Mouse (Mus musculus) neural tube, embryonic 15.5 days (tissue): ENCODE data around the gene Tsga10ip. TPM values are rescaled to one million over a fixed set of nuclear protein-coding genes. Genes with fewer than 3 reads are reported as not detected.

Source experiments
- polyA plus RNA-seq: library from polyadenylated mRNA; unstranded; fragments of >200 nt; fragmentation: Nextera tagmentation; extraction: Ambion mirVana; gene quantifications from 2 replicates; pipeline ENCODE4 v1.2.1, GENCODE M21; 2015

Tsga10ip gene
- polyA plus RNA-seq, 1 experiment from 2014 or later = not detected

Other genes with a start within 250 kb of the Tsga10ip start
- gene Pacs1, start 129.4 kb downstream of the Tsga10ip start, polyA plus RNA-seq = 47.6 and 51.0 TPM in 2 replicates
- 300 and 331 TPM in 2 replicates for gene Sf3b2, start 107.1 kb downstream of the Tsga10ip start, polyA plus RNA-seq
- gene Gal3st3, start 104.2 kb downstream of the Tsga10ip start, polyA plus RNA-seq = 37.8 and 42.0 TPM in 2 replicates
- not detected in 2 replicates for gene Catsper1, start 66.8 kb downstream of the Tsga10ip start, polyA plus RNA-seq
- 8.0 and 10.0 TPM in 2 replicates for gene Cst6, start 53.0 kb downstream of the Tsga10ip start, polyA plus RNA-seq
- gene Eif1ad, start 35.8 kb downstream of the Tsga10ip start, polyA plus RNA-seq = 42.6 and 42.8 TPM in 2 replicates
- 312 and 353 TPM in 2 replicates for gene Banf1, start 35.4 kb downstream of the Tsga10ip start, polyA plus RNA-seq
- 66.5 and 72.8 TPM in 2 replicates for gene Sart1, start 13.8 kb downstream of the Tsga10ip start, polyA plus RNA-seq
- 300 and 329 TPM in 2 replicates for gene Drap1, start 22.5 kb upstream of the Tsga10ip start, polyA plus RNA-seq
- gene AI837181, start 22.6 kb upstream of the Tsga10ip start, polyA plus RNA-seq = 84.7 and 87.3 TPM in 2 replicates
- gene Fosl1, start 45.0 kb upstream of the Tsga10ip start, polyA plus RNA-seq = 0.45 TPM in 1 of 2 replicates, not detected in the other
- 12.6 and 15.0 TPM in 2 replicates for gene Ccdc85b, start 55.4 kb upstream of the Tsga10ip start, polyA plus RNA-seq
- gene Fibp, start 58.1 kb upstream of the Tsga10ip start, polyA plus RNA-seq = 151 and 154 TPM in 2 replicates
- 4.5 and 9.0 TPM in 2 replicates for gene Ctsw, start 66.0 kb upstream of the Tsga10ip start, polyA plus RNA-seq
- 54.0 and 62.6 TPM in 2 replicates for gene Efemp2, start 71.4 kb upstream of the Tsga10ip start, polyA plus RNA-seq
- 48.0 and 48.4 TPM in 2 replicates for gene Mus81, start 85.9 kb upstream of the Tsga10ip start, polyA plus RNA-seq
- 3,233 and 3,320 TPM in 2 replicates for gene Cfl1, start 87.9 kb upstream of the Tsga10ip start, polyA plus RNA-seq
- gene 1700020D05Rik, start 101.3 kb upstream of the Tsga10ip start, polyA plus RNA-seq = 0.20 and 0.42 TPM in 2 replicates
- 82.1 and 103 TPM in 2 replicates for gene Snx32, start 108.0 kb upstream of the Tsga10ip start, polyA plus RNA-seq
- gene Ovol1, start 158.1 kb upstream of the Tsga10ip start, polyA plus RNA-seq = 0.06 and 2.0 TPM in 2 replicates
- 2.7 and 4.7 TPM in 2 replicates for gene Ap5b1, start 165.5 kb upstream of the Tsga10ip start, polyA plus RNA-seq
- gene Rnaseh2c, start 199.3 kb upstream of the Tsga10ip start, polyA plus RNA-seq = 68.2 and 81.5 TPM in 2 replicates
- gene Kat5, start 207.7 kb upstream of the Tsga10ip start, polyA plus RNA-seq = 64.9 and 66.2 TPM in 2 replicates
- 31.6 and 39.2 TPM in 2 replicates for gene Rela, start 235.0 kb upstream of the Tsga10ip start, polyA plus RNA-seq